Mouse (Mus musculus): Measurements from ENCODE around the gene Lhcgr.

DNA sequence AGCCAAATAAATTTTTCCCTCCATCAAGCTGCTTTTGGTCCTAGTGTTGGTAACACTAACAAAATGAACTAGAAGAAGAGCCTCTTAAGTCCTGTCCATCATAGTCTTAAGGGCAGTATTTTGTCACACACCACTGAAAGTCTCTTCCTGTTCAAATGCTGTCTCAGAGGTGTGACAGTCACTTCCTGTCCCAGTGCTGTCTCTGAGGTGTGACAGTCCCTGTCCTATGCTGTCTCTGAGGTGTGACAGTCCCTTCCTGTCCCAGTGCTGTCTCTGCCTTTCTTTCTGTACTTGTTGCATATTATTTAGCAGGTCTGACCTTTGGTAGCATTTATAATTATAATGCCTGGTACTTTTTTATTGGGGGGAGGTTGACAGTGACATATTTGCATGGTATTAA is 90.9 kb downstream of the Lhcgr start:
- TF ChIP-seq CTCF (IDR thresholded peaks at IDR 0.05; ENCODE audit: extremely low read depth, insufficient read depth, low read length), result no peak
- TF ChIP-seq POLR2A (IDR thresholded peaks at IDR 0.05; ENCODE audit: extremely low read depth, insufficient read depth, low read length), result no peak

Measured in cortical plate, adult 2 months (tissue).